Mouse (Mus musculus): ENCODE data around the gene Vcan. TPM values are rescaled to one million over a fixed set of nuclear protein-coding genes. Genes with fewer than 3 reads are reported as not detected.

Gene Vcan
- polyA plus RNA-seq, 1 experiment from 2014 or later = 1.2 TPM

DNA sequence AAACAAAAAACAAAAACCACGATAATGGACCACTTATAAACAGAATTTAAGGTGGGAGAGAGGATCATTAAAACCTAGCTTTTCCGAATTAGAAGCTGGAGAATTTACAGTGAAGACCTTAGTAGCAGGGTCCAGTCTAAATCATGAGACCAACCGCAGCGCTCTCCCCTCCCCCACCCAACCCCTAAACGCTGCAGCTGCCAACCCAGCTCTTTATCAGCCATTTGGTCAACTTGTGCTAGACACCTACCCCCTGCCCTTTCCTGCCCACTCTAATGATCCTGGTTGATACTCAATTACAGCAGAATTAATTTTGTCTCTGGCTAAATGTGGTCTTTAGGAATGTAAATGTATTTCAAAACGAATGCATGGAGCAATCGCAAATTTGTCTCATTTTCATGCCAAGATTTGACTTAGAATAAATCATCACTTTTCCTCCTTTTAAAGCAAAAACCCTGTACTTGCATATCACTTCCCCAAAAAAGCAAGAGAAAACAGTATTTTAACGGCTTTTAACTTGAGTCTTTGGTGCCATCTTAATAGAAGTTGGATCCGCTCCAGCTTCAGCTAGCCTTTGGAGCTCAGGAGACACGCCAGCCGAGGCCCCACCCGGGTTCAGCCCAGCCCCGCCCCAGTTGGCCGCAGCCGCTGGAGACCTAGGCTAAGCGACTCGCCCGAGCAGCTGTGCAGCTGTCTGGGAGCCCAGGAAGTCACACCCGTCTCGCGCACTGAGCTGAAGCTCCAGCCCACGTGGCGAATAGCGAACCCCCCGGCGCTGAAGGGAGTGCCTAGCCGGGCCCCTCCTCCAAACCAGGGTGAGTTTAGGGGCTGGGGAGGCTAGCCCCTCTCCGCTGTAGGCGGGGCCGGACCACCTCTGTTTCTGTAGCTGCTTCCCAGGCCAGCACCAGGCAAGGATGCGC, 3.3 kb downstream of the Vcan start:
- Histone ChIP-seq H3K4me2 (ENCODE audit: low read depth, low read length) (peak overlapping the region; percentile 64), H3K27me3 (ENCODE audit: control insufficient read depth, insufficient read depth, low read depth, low read length) (peaks cover 35% of the 10 kb centered on the region), H3K4me1 (ENCODE audit: control insufficient read depth, low read depth, low read length) (no peaks in the 10 kb centered on the region; the same call in 1 of the 2 replicates), H3K36me3 (ENCODE audit: control insufficient read depth, insufficient read depth) (no peaks in the 10 kb centered on the region), H3K9me3 (replicated peaks; ENCODE audit: control insufficient read depth, low read length) (no peaks in the 10 kb centered on the region), H3K4me3 (ENCODE audit: low read depth, low read length) (peak overlapping the region; percentile 60), H3K9ac (ENCODE audit: low read depth, low read length) (no peak overlapping the region), H3K27ac (ENCODE audit: low read length) (0 out of 2 replicates have a peak overlapping the region, but pooled peaks have one; percentile 17)
- 2% methylated on average over 31 of the region's 31 CpGs for WGBS (ENCODE audit: insufficient replicate concordance)
- peak; percentile 78 for ATAC-seq (ENCODE audit: low read depth)

DNA sequence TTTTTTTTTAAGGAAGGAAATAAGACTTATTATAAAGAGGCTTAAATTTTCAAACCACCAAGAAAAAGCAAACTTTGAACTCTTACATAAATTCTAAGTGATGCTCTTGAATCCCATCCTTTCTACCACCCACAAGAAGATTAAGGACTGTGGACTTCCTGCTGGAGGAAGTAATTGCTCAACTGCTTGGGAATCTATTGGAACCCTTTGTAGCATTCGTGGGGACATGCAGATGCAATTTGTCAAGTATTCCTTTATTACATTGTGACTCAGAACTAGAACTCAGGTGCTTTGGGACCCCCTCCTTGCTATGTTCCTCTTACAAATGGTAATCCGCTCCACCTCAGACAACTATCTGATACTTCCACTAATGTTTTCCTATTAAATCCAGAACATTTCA, 4.0 kb downstream of the Vcan start:
- Histone ChIP-seq H3K36me3 (ENCODE audit: control insufficient read depth, insufficient read depth) (no peaks in the 10 kb centered on the region), H3K9me3 (replicated peaks; ENCODE audit: control insufficient read depth, low read length) (no peaks in the 10 kb centered on the region), H3K9ac (ENCODE audit: low read depth, low read length) (no peak overlapping the region), H3K4me3 (ENCODE audit: low read depth, low read length) (no peak overlapping the region), H3K4me1 (ENCODE audit: control insufficient read depth, low read depth, low read length) (no peaks in the 10 kb centered on the region; the same call in 1 of the 2 replicates), H3K4me2 (ENCODE audit: low read depth, low read length) (no peak overlapping the region), H3K27ac (ENCODE audit: low read length) (no peak overlapping the region), H3K27me3 (ENCODE audit: control insufficient read depth, insufficient read depth, low read depth, low read length) (peaks cover 29% of the 10 kb centered on the region)
- ATAC-seq (ENCODE audit: low read depth) = no peak
- WGBS (ENCODE audit: insufficient replicate concordance) = 33% methylated on average over 2 of the region's 2 CpGs

DNA sequence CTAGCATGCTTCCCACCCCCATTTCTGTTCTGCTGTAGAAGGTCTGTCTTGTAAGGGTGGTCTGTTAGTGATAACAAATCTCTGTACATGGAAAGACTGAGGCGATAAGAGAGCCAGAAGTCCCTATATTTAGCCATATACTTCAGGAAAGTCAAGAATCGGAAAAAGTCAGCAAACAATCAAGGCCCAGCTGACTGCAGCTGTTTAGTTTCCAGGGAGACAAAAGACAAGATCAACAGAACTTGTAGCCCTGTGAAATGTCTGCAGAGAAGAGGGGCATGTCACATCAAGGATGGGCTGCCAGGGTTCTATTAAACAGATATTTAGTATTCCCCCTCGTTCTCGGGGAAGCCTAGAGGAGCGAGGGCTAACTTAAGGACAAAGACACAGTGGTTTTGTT, 7.2 kb downstream of the Vcan start:
- WGBS (ENCODE audit: insufficient replicate concordance) = 54% methylated on average over 5 of the region's 5 CpGs
- Histone ChIP-seq H3K9me3 (replicated peaks; ENCODE audit: control insufficient read depth, low read length) (no peaks in the 10 kb centered on the region), H3K27me3 (ENCODE audit: control insufficient read depth, insufficient read depth, low read depth, low read length) (no peaks in the 10 kb centered on the region; the same call in 1 of the 2 replicates), H3K27ac (ENCODE audit: low read length) (no peak overlapping the region), H3K4me1 (ENCODE audit: control insufficient read depth, low read depth, low read length) (no peaks in the 10 kb centered on the region), H3K36me3 (ENCODE audit: control insufficient read depth, insufficient read depth) (no peaks in the 10 kb centered on the region), H3K4me3 (ENCODE audit: low read depth, low read length) (no peak overlapping the region), H3K9ac (ENCODE audit: low read depth, low read length) (no peak overlapping the region), H3K4me2 (ENCODE audit: low read depth, low read length) (no peak overlapping the region)
- ATAC-seq (ENCODE audit: low read depth) = no peak

DNA sequence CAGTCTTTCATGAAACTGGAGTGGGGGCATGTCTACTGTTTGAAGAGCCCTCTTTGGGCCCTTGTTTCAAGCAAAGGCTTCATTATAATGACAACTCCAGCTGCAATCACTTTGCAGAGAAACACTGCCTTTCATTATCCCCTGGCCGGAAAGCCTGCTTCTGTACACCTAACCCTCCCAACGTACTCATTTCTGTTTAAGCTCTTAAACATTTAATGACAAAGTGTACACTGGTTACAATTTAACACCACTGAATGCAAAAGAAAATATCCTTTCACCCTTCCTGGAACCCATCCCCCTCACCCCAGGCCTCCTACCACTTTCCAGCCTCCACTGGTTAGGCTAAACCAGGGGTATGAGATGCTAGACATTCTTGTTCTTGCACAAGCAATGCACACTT, 15.8 kb downstream of the Vcan start:
- H3K9ac ChIP-seq (ENCODE audit: low read depth, low read length) = no peak overlapping the region
- no peaks in the 10 kb centered on the region for H3K4me1 ChIP-seq (ENCODE audit: control insufficient read depth, low read depth, low read length)
- no peak overlapping the region for H3K27ac ChIP-seq (ENCODE audit: low read length)
- no peaks in the 10 kb centered on the region for H3K27me3 ChIP-seq (ENCODE audit: control insufficient read depth, insufficient read depth, low read depth, low read length)
- H3K4me3 ChIP-seq (ENCODE audit: low read depth, low read length) = no peak overlapping the region
- H3K4me2 ChIP-seq (ENCODE audit: low read depth, low read length) = no peak overlapping the region
- no peak for ATAC-seq (ENCODE audit: low read depth)
- no peaks in the 10 kb centered on the region for H3K9me3 ChIP-seq (replicated peaks; ENCODE audit: control insufficient read depth, low read length)
- 52% methylated on average over 2 of the region's 2 CpGs for WGBS (ENCODE audit: insufficient replicate concordance)
- H3K36me3 ChIP-seq (ENCODE audit: control insufficient read depth, insufficient read depth) = no peaks in the 10 kb centered on the region

DNA sequence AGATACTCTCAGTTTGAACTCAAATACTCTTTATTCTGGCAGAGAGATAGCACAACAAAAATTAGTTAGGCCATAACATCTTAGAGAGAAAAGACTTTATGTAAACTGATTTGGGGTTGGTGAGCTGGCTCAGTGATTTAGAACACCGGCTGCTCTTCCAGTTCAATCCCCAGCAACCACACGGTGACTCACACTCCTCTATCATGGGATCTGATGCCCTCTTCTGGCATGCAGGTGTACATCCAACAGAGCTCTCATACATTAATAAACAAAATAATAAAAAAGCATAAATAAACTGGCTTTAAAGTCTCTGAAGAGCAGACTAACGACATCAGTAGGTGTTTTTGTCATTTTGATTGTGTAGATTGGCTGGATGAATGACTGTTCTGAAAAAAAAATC, 21.8 kb downstream of the Vcan start:
- H3K27me3 ChIP-seq (ENCODE audit: control insufficient read depth, insufficient read depth, low read depth, low read length) = no peaks in the 10 kb centered on the region
- H3K9me3 ChIP-seq (replicated peaks; ENCODE audit: control insufficient read depth, low read length) = no peaks in the 10 kb centered on the region
- no peaks in the 10 kb centered on the region for H3K4me1 ChIP-seq (ENCODE audit: control insufficient read depth, low read depth, low read length)
- H3K36me3 ChIP-seq (ENCODE audit: control insufficient read depth, insufficient read depth) = no peaks in the 10 kb centered on the region
- H3K27ac ChIP-seq (ENCODE audit: low read length) = no peak overlapping the region
- WGBS (ENCODE audit: insufficient replicate concordance) = 43% methylated on average over 3 of the region's 3 CpGs
- no peak overlapping the region for H3K4me2 ChIP-seq (ENCODE audit: low read depth, low read length)
- H3K4me3 ChIP-seq (ENCODE audit: low read depth, low read length) = no peak overlapping the region
- H3K9ac ChIP-seq (ENCODE audit: low read depth, low read length) = no peak overlapping the region
- ATAC-seq (ENCODE audit: low read depth) = no peak

DNA sequence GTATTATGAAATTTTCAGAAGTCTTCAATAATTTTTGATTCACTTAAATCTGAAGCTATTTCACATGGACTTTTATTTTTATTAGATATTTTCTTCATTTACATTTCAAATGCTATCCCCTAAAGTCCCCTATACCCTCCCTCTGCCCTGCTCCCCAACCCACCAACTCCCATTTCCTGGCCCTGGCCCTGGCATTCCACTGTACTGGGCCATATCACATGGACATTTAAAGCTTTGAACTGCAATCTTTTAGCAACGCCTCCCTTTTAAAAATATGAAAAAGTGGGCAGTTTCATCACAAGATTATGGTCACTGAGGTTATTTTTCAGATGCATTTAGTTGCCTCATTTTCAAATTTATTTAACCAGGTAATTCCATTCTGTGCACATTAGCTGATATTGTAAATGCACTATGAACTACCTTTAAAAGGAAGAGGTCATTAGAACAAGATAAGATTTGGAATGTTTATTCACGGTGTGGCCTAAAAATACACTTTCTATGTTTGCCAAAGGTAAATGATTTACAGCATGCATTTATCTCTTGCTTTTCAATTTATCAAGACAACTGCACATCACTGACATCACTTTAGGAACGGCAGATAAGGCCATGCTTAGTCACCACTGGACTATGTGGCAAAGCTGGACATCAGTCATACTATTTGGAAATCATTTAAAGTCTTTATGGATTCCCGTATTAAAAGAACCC, 32.7 kb downstream of the Vcan start:
- Histone ChIP-seq H3K27me3 (ENCODE audit: control insufficient read depth, insufficient read depth, low read depth, low read length) (no peaks in the 10 kb centered on the region), H3K4me2 (ENCODE audit: low read depth, low read length) (no peak overlapping the region), H3K4me3 (ENCODE audit: low read depth, low read length) (no peak overlapping the region), H3K9me3 (replicated peaks; ENCODE audit: control insufficient read depth, low read length) (no peaks in the 10 kb centered on the region), H3K9ac (ENCODE audit: low read depth, low read length) (no peak overlapping the region), H3K4me1 (ENCODE audit: control insufficient read depth, low read depth, low read length) (no peaks in the 10 kb centered on the region), H3K36me3 (ENCODE audit: control insufficient read depth, insufficient read depth) (no peaks in the 10 kb centered on the region), H3K27ac (ENCODE audit: low read length) (no peak overlapping the region)
- peak; percentile 88 for ATAC-seq (ENCODE audit: low read depth)
- WGBS (ENCODE audit: insufficient replicate concordance) = 48% methylated on average over 4 of the region's 4 CpGs

DNA sequence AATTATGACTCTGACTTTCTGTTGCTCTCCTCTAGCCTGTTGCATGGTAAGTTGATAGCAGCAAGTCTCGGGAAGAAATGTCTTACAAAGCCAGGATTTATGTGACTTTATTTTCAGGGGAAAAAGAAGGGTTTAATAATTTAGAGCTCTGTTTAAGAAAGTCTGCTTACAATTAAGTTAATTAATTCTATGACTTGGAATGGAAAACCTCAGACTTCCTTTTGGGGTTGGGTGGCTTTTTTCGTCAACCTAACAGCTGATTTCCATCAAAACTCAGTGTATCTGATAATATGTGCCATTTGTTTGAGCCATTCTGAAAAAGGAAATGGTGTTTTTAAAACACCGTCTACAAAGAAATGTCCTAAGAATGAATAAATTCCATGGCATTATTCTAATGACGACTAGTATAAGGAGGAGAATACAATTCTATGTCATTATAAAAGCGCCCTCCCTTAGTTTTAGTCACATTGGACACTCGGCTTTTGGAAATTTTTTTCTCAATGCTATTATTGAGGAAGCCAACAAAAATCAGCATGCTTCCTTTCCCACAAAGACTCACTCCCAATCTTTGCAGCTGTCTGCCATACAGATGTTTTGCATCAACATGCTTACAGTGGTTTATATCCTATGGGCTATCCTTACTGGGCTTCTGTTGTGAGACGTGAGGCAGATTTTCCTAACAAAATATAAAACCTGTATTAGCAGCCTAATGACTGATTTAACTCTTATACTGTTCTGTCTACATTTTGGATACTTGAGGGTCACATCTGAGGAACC, 34.0 kb downstream of the Vcan start:
- WGBS (ENCODE audit: insufficient replicate concordance) = 60% methylated on average over 7 of the region's 7 CpGs
- H3K27me3 ChIP-seq (ENCODE audit: control insufficient read depth, insufficient read depth, low read depth, low read length) = no peaks in the 10 kb centered on the region
- no peak overlapping the region for H3K9ac ChIP-seq (ENCODE audit: low read depth, low read length)
- no peak overlapping the region for H3K4me2 ChIP-seq (ENCODE audit: low read depth, low read length)
- no peak for ATAC-seq (ENCODE audit: low read depth)
- H3K9me3 ChIP-seq (replicated peaks; ENCODE audit: control insufficient read depth, low read length) = no peaks in the 10 kb centered on the region
- no peak overlapping the region for H3K4me3 ChIP-seq (ENCODE audit: low read depth, low read length)
- H3K4me1 ChIP-seq (ENCODE audit: control insufficient read depth, low read depth, low read length) = no peaks in the 10 kb centered on the region
- no peaks in the 10 kb centered on the region for H3K36me3 ChIP-seq (ENCODE audit: control insufficient read depth, insufficient read depth)
- no peak overlapping the region for H3K27ac ChIP-seq (ENCODE audit: low read length)

DNA sequence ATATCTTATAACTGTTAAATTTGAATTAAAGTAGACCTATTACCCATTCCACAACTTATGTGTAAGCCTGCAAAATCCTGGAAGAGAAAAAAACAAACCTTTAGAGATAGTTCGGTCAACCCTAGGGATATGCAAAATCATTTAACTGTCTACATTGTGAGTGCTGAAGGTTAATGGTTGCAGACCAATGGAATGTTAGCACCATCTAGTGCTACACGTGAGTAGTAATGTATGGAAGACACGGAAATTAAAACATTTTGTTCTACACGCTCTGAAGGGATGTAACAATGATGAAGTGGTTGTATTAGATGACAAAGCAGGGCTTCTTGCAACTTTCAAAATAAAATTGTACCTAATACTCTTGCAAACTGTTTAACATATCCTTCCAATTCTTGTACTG, 39.9 kb downstream of the Vcan start:
- Histone ChIP-seq H3K4me3 (ENCODE audit: low read depth, low read length) (no peak overlapping the region), H3K27me3 (ENCODE audit: control insufficient read depth, insufficient read depth, low read depth, low read length) (no peaks in the 10 kb centered on the region), H3K9ac (ENCODE audit: low read depth, low read length) (no peak overlapping the region), H3K36me3 (ENCODE audit: control insufficient read depth, insufficient read depth) (no peaks in the 10 kb centered on the region), H3K4me2 (ENCODE audit: low read depth, low read length) (no peak overlapping the region), H3K9me3 (replicated peaks; ENCODE audit: control insufficient read depth, low read length) (no peaks in the 10 kb centered on the region), H3K27ac (ENCODE audit: low read length) (no peak overlapping the region), H3K4me1 (ENCODE audit: control insufficient read depth, low read depth, low read length) (no peaks in the 10 kb centered on the region)
- 60% methylated on average over 4 of the region's 4 CpGs for WGBS (ENCODE audit: insufficient replicate concordance)
- no peak for ATAC-seq (ENCODE audit: low read depth)

Measured in liver, embryonic 16.5 days (tissue).